Mouse (Mus musculus) erythroblast, embryonic 14.5 days (primary cell): ENCODE results near the gene Sh3pxd2a. TPM values are rescaled to one million over a fixed set of nuclear protein-coding genes. Genes with fewer than 3 reads are reported as not detected.
A peak's percentile ranks its signal among the peaks of the same experiment; 100 is the strongest.

Source experiments
- H3K27me3 ChIP-seq: 2 replicates; pipeline ENCODE4 v1.6.1; 2012; ENCODE audit warnings: inconsistent platforms; ENCODE audit not compliant: control insufficient read depth
- H3K36me3 ChIP-seq: 2 replicates; pipeline ENCODE4 v1.6.1; 2012; ENCODE audit warnings: mild to moderate bottlenecking, inconsistent platforms; ENCODE audit not compliant: control insufficient read depth
- H3K4me1 ChIP-seq: 2 replicates; pipeline ENCODE4 v1.6.1; 2012; ENCODE audit warnings: inconsistent platforms; ENCODE audit not compliant: control insufficient read depth
- H3K4me3 ChIP-seq: replicated peaks from 2 replicates; pipeline ENCODE3; 2012; ENCODE audit warnings: moderate library complexity, mild to moderate bottlenecking, inconsistent platforms
- H3K9me3 ChIP-seq: 2 replicates; pipeline ENCODE4 v1.6.1; 2012; ENCODE audit warnings: low read length, inconsistent platforms, mixed read lengths; ENCODE audit not compliant: control insufficient read depth
- GATA1 ChIP-seq: IDR thresholded peaks from 2 replicates; pipeline ENCODE4 v1.6.1; 2012; ENCODE audit warnings: low read length, inconsistent platforms, mixed read lengths
- TAL1 ChIP-seq: IDR thresholded peaks from 3 replicates; pipeline ENCODE4 v1.6.1; 2012; ENCODE audit warnings: low read length, inconsistent platforms, mixed read lengths
- polyA plus RNA-seq: library from polyadenylated mRNA; stranded (reverse); fragments of >175 nt; gene quantifications from 2 replicates; pipeline ENCODE4 v1.2.3, GENCODE M21; 2012

Sh3pxd2a gene
- polyA plus RNA-seq, 1 experiment: 0.10 TPM

DNA sequence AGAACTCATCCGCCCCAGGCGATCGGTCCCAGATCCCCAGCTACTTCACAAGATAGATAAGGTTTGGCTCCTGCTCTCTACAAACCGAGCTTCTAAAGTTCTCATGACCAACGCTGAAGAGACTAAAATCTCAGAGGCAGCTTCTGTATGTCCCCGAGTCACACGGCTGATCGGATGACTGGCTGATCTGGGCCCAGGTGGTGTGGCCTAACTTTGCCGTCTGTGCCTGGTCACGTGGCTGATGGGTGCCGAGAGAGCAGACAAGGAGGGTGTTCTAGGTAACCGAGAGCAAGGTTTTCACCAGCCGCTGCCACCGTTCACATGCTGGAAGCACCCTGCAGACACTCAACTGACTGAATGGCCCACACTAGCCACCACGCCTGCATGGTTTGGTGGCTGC, 83.2 kb downstream of the Sh3pxd2a start:
- H3K27me3 ChIP-seq: no peaks in the 10 kb centered on the region
- H3K9me3 ChIP-seq: no peaks in the 10 kb centered on the region
- peaks cover 31% of the 10 kb centered on the region for H3K36me3 ChIP-seq
- peaks cover 85% of the 10 kb centered on the region for H3K4me1 ChIP-seq
- no peak for TF ChIP-seq GATA1
- no peak for TF ChIP-seq TAL1
- no peak overlapping the region for H3K4me3 ChIP-seq

DNA sequence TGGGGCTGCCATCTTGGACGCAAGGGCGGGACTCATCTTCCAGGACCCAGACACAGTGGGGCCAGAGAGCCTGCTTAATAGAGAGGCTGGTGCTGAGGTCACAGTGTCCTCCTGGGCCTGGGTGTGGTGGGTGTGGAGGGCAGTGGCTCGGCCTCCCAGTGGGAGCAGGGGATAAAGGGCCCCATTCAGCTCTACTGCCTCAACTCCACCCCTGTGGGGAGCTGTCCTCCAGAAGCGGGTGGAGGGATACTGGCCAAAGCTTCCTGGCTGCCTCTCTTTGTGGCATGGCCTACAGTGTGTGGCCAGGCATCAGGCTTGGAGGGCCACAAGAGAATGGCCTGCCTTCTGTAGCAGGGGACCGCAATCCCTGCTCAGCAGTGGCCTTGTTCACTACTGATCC, 85.1 kb downstream of the Sh3pxd2a start:
- TF ChIP-seq TAL1: no peak
- TF ChIP-seq GATA1: no peak
- Histone ChIP-seq H3K4me1 (peaks cover 85% of the 10 kb centered on the region), H3K4me3 (peak overlapping the region; percentile 57)

DNA sequence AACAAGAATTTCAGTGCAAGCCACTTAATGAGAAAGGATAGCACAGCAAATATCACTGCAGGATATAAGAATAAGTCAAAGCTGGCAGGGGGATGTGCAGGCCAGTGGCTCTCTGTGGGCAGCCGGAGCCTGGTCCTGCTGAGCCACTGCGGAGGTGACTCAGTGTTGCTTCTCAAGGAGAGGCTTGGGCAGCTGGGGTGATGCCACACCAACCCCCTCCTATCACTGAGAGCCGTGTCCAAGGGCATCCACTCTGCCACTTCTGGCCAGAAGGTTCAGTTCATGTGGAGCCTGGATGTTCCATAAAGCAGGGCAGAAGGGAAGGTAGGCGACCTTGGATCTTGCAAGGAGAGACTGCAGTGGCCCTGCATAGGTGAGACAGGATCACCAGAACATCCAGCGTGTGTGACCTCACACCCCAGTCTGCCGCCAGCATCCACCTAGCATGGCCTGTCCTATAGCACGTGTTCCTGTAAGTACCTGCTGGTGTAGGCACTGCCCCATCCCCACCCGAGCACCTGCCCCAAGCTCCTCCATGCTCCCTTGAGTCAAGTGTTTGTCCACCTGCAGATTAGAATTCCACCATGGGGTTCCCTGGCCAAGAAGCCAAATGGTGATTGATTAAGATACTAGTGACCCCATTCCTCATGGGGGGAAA, 89.2 kb downstream of the Sh3pxd2a start:
- Histone ChIP-seq H3K9me3 (peaks cover 3% of the 10 kb centered on the region; the same call in 1 of the 2 replicates), H3K4me1 (peaks cover 78% of the 10 kb centered on the region), H3K27me3 (no peaks in the 10 kb centered on the region), H3K4me3 (no peak overlapping the region), H3K36me3 (peaks cover 30% of the 10 kb centered on the region)
- TF ChIP-seq GATA1: no peak
- TF ChIP-seq TAL1: no peak

More for the DNA sequence above, 85.1 kb downstream of the Sh3pxd2a start:
- no peaks in the 10 kb centered on the region for H3K27me3 ChIP-seq
- no peaks in the 10 kb centered on the region for H3K9me3 ChIP-seq
- H3K36me3 ChIP-seq: peaks cover 34% of the 10 kb centered on the region

DNA sequence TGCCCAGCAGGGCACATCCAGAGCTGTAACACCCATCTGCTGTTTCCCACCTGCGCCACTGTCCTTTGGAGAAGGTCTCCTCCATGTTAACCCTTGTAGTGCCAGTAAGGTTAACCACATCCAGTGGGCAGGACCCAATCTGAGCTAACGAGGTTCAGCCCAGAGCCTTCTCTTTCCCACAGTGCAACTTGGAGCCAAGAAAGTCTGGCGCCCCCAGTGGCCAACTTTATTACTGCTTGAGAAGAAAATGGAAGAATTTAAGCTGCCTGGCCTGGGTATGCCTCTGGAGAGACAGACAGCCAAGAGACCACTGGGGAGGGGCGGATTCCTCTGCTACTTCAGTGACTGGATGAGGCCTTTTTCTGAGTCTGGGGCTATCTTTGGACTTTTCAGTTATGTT, 89.8 kb downstream of the Sh3pxd2a start:
- Histone ChIP-seq H3K4me3 (no peak overlapping the region), H3K36me3 (peaks cover 28% of the 10 kb centered on the region), H3K27me3 (no peaks in the 10 kb centered on the region), H3K9me3 (peaks cover 3% of the 10 kb centered on the region; the same call in 1 of the 2 replicates), H3K4me1 (peaks cover 78% of the 10 kb centered on the region)
- TF ChIP-seq GATA1: no peak
- TF ChIP-seq TAL1: no peak

DNA sequence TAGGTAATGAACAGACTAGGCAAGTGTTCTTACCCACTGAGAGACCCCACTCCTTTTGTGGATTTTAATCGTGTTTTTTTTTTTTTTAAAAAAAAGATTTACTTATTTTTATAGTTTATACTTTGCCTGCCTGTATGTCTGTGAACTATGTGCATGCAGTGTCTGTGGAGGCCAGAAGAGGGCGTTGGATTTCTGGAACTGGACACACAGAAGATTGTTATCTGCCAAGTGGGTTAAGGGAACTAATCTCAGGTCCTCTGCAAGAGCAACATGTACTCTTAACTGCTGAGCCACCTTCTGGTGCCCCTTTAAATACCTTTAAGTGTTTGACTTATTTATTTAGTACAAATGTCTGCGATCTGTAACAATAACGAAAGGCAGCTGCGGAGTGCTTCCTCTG, 92.2 kb downstream of the Sh3pxd2a start:
- Histone ChIP-seq H3K36me3 (peaks cover 12% of the 10 kb centered on the region), H3K4me3 (no peak overlapping the region), H3K4me1 (peaks cover 74% of the 10 kb centered on the region), H3K27me3 (no peaks in the 10 kb centered on the region), H3K9me3 (peaks cover 7% of the 10 kb centered on the region)
- TF ChIP-seq GATA1 (no peak), TAL1 (no peak)

DNA sequence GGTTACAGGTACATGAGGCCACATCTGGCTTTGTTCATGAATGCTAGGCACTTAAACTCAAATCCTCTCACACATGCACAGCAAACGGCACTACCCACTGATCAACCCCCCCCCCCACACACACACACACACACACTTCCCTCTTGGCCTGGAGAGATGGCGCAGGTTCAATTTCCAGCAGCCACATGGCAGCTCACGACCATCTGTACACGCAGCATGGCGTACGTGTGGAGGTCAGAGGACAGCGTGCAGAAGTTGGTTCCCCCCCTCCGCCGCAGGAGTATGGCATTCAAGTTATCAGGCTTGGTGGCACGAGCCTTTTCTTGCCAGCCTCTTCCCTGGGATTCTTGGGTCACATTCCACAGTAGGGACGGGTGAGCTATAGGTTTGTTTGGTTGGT, 92.7 kb downstream of the Sh3pxd2a start:
- Histone ChIP-seq H3K36me3 (peaks cover 12% of the 10 kb centered on the region), H3K9me3 (peaks cover 7% of the 10 kb centered on the region), H3K4me1 (peaks cover 76% of the 10 kb centered on the region), H3K27me3 (no peaks in the 10 kb centered on the region), H3K4me3 (no peak overlapping the region)
- no peak for TF ChIP-seq TAL1
- no peak for TF ChIP-seq GATA1

DNA sequence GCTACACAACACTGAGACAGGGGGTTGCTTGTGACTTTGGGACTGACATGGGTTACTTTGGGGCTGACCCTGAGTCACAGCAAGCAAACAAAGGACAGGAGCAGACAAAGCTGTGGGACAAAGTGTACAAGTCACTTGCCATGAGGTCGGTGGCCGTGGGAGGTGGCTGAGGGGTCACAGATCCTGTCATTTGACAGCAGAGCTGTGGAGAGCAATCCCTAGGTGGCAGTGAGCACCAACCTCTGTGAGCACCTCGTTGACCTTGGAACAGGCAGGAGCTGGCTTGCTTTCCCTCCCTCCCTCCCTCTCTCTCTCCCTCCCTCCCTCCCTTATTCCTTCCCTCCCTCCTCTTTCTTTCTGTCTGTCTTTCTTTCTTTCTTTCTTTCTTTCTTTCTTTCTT, 95.2 kb downstream of the Sh3pxd2a start:
- H3K4me3 ChIP-seq: no peak overlapping the region
- TF ChIP-seq GATA1: no peak
- no peak for TF ChIP-seq TAL1

DNA sequence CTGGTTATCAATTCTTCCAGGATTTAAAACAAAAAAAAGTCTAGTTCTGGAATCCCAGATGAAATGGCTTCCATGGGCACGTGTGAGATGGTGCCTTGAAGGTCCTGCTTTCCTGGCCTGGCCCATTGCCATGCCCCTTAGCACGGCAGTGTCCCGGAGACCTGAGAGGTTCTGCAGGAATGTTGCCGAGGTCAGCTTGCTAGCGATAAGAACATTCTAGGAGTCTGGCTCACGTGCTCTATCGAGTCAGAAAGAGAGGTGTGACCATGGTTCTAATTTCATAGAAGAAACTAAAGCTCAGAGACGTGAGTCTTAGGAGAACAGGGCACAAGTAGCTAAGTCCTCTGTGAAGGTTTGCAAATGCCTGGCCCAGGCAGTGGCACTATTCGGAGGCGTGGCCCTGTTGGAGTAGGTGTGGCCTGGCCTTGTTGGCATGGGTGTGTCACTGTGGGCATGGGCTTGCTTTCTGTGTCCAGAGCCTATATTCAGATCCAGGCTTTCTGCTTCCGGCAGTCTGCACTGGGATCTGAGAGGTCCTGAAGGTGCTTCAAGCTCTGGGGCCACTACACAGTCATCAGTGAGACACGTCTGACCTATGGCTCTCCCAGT, 96.8 kb downstream of the Sh3pxd2a start:
- no peak overlapping the region for H3K4me3 ChIP-seq
- peaks cover 48% of the 10 kb centered on the region for H3K4me1 ChIP-seq
- H3K27me3 ChIP-seq: no peaks in the 10 kb centered on the region
- H3K36me3 ChIP-seq: peaks cover 14% of the 10 kb centered on the region
- no peak for TF ChIP-seq TAL1
- no peak for TF ChIP-seq GATA1
- H3K9me3 ChIP-seq: peaks cover 7% of the 10 kb centered on the region

More for the DNA sequence above, 95.2 kb downstream of the Sh3pxd2a start:
- H3K9me3 ChIP-seq: peaks cover 7% of the 10 kb centered on the region
- peaks cover 7% of the 10 kb centered on the region for H3K36me3 ChIP-seq
- peaks cover 52% of the 10 kb centered on the region for H3K4me1 ChIP-seq
- H3K27me3 ChIP-seq: no peaks in the 10 kb centered on the region

DNA sequence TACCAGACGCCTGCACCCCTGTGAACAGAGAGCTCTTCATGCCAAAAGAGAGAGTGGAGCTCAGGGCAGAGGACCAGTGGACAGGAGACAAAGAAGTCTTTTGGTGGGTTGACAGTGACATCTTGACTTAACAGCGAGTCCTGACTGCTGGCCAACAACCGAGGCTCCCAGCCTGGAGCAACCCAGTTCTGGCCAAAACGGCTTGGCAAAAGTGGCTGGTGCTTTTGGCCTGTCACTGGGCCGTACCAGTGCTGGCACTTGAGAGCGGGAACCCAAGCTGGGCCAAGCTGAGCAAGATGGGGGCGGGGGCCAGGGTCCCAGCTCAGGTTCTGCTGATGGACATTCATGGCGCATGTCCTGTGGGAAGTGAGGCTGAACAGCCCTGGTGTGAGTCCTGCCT, 97.6 kb downstream of the Sh3pxd2a start:
- Histone ChIP-seq H3K4me1 (peaks cover 49% of the 10 kb centered on the region), H3K27me3 (no peaks in the 10 kb centered on the region), H3K36me3 (peaks cover 19% of the 10 kb centered on the region), H3K9me3 (peaks cover 7% of the 10 kb centered on the region), H3K4me3 (no peak overlapping the region)
- TF ChIP-seq GATA1 (no peak), TAL1 (no peak)
